In the genomic region with DNA sequence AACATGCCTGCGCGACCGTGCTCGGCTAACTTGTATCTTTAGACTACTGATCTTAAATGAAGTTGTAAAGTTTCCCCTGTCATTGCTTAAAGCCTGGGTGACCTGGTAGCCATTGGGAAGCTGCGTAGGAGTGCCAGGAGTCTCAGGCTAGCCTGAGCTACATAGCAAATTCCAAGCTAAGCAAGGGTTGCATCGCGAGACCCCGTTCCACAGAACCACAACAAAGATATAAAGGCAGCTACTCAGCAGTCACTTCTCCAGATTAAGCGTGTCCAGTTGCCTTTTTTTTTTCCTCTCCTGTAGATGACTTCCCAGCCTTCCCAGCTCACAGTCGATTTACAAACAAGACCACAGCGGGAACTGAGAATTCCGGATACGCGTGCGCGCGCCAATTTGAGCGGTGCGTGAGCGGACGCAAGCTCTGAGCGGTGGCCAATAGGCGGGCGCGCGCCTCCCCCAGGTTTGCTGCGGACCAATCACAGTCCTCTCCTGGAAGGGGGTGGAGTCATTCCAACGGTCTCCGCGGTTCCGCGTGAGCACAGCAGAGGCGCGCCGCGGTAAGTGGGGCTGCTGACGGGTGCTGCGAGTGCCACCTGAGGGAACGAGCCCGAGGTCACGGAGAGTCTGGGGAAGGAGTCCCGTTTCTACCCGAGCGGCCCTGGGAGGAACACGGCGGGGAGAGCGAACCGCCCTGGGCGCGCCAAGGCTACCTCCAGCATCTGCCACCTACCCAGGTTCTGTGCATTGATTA, we compare ENCODE assay signal across 8 mouse cellular contexts. TPM values are rescaled to one million over a fixed set of nuclear protein-coding genes. Genes with fewer than 3 reads are reported as not detected.
DNase-seq lines count a peak whose midpoint lies in the region; ATAC-seq and TF ChIP-seq lines count a peak whose summit lies in the region.

A gene (plus strand): TSS at position 513 of the 751 bp plus-strand sequence.

- no peaks in the 10 kb centered on the region for H3K9me3 ChIP-seq in G1E (replicated peaks)
- no peaks in the 10 kb centered on the region for H3K9me3 ChIP-seq in forebrain, embryonic 16.5 days (ENCODE audit: control insufficient read depth, low read length)
- H3K9me3 ChIP-seq in lung, embryonic 14.5 days (ENCODE audit: low read depth, low read length) = no peaks in the 10 kb centered on the region

- peak; percentile 92 for DNase-seq in G1E (ENCODE audit: low spot score)
- peak; percentile 95 to 96 for DNase-seq in cerebellum, adult 18-20 months
- DNase-seq in heart, postnatal 36 days = peak; percentile 92 to 94
- DNase-seq in layer of hippocampus, adult 2 months (ENCODE audit: low spot score in 2 of 2) = peak; percentile 95
- DNase-seq in lung, embryonic 14.5 days = peak; percentile 99
- DNase-seq in thymus, adult 2 months = peak; percentile 98

- H3K36me3 ChIP-seq in G1E (replicated peaks) = peaks cover 28% of the 10 kb centered on the region
- H3K36me3 ChIP-seq in forebrain, embryonic 16.5 days (ENCODE audit: control insufficient read depth, insufficient read depth) = no peaks in the 10 kb centered on the region
- no peaks in the 10 kb centered on the region for H3K36me3 ChIP-seq in lung, embryonic 14.5 days (ENCODE audit: insufficient read depth)
- no peaks in the 10 kb centered on the region for H3K36me3 ChIP-seq in thymus, adult 2 months (ENCODE audit: control insufficient read depth, insufficient read depth, low read length)

- H3K4me1 ChIP-seq in G1E (ENCODE audit: insufficient read depth, low read depth, low read length) = peaks cover 37% of the 10 kb centered on the region
- peaks cover 7% of the 10 kb centered on the region; the same call in 1 of the 2 replicates for H3K4me1 ChIP-seq in forebrain, embryonic 16.5 days (replicated peaks; ENCODE audit: control insufficient read depth, insufficient read depth, low read length)
- peaks cover 4% of the 10 kb centered on the region; the same call in 1 of the 2 replicates for H3K4me1 ChIP-seq in lung, embryonic 14.5 days (ENCODE audit: insufficient read depth)
- H3K4me1 ChIP-seq in olfactory bulb, adult 2 months (ENCODE audit: control insufficient read depth, insufficient read depth, low read length) = no peaks in the 10 kb centered on the region
- peaks cover 3% of the 10 kb centered on the region; the same call in 1 of the 2 replicates for H3K4me1 ChIP-seq in thymus, adult 2 months (replicated peaks; ENCODE audit: control insufficient read depth, insufficient read depth, low read length)

- TF ChIP-seq CTCF in G1E (IDR thresholded peaks at IDR 0.05; ENCODE audit: low read depth, low read length) = no peak
- peak; percentile 40 for TF ChIP-seq CTCF in layer of hippocampus, adult 2 months (conservative IDR thresholded peaks at IDR 0.05)
- TF ChIP-seq CTCF in lung, embryonic 14.5 days (IDR thresholded peaks at IDR 0.05; ENCODE audit: low read depth) = no peak
- TF ChIP-seq CTCF in olfactory bulb, adult 2 months (IDR thresholded peaks at IDR 0.05; ENCODE audit: insufficient read depth, low read depth, low read length) = no peak
- peak; percentile 58; the same call in 1 of the 2 replicates for TF ChIP-seq CTCF in thymus, adult 2 months (IDR thresholded peaks at IDR 0.05; ENCODE audit: borderline replicate concordance, control insufficient read depth, extremely low read depth, insufficient read depth, low read length, poor library complexity)

- no peak within 1 kb of the TSS for H3K27ac ChIP-seq in forebrain, embryonic 16.5 days (ENCODE audit: low read length)
- peak within 1 kb of the TSS; percentile 7; the same call in 1 of the 2 replicates for H3K27ac ChIP-seq in layer of hippocampus, adult 2 months
- H3K27ac ChIP-seq in lung, embryonic 14.5 days (ENCODE audit: low read depth) = peak within 1 kb of the TSS; percentile 51
- H3K27ac ChIP-seq in olfactory bulb, adult 2 months (ENCODE audit: insufficient read depth, low read depth, low read length) = no peak within 1 kb of the TSS
- no peak within 1 kb of the TSS for H3K27ac ChIP-seq in thymus, adult 2 months (ENCODE audit: control insufficient read depth, insufficient read depth, low read length)

- WGBS in forebrain, embryonic 16.5 days = 2% methylated on average over 50 of the region's 50 CpGs
- WGBS in lung, embryonic 14.5 days = 2% methylated on average over 50 of the region's 50 CpGs
- 3% methylated on average over 50 of the region's 50 CpGs for WGBS in olfactory bulb, adult 2 months
- WGBS in thymus, adult 2 months = 2% methylated on average over 50 of the region's 50 CpGs

- peak within 1 kb of the TSS; percentile 79 for H3K4me3 ChIP-seq in G1E (ENCODE audit: low read depth, low read length)
- H3K4me3 ChIP-seq in forebrain, embryonic 16.5 days (replicated peaks; ENCODE audit: low read length) = peak within 1 kb of the TSS; percentile 69
- H3K4me3 ChIP-seq in layer of hippocampus, adult 2 months = peak within 1 kb of the TSS; percentile 74
- H3K4me3 ChIP-seq in lung, embryonic 14.5 days (ENCODE audit: low read depth, low read length) = peak within 1 kb of the TSS; percentile 65
- peak within 1 kb of the TSS; percentile 54 for H3K4me3 ChIP-seq in olfactory bulb, adult 2 months (ENCODE audit: insufficient read depth, low read depth, low read length)
- H3K4me3 ChIP-seq in thymus, adult 2 months (ENCODE audit: control insufficient read depth, insufficient read depth, low read length) = peak within 1 kb of the TSS; percentile 65

- H3K27me3 ChIP-seq in G1E (ENCODE audit: insufficient read depth, low read length) = no peaks in the 10 kb centered on the region
- 0 out of 2 replicates have a peak, but pooled peaks cover 2% of the 10 kb centered on the region for H3K27me3 ChIP-seq in forebrain, embryonic 16.5 days (replicated peaks; ENCODE audit: control insufficient read depth, insufficient read depth, low read length)
- no peaks in the 10 kb centered on the region for H3K27me3 ChIP-seq in lung, embryonic 14.5 days (ENCODE audit: insufficient read depth, low read length)
- no peaks in the 10 kb centered on the region for H3K27me3 ChIP-seq in thymus, adult 2 months (ENCODE audit: control insufficient read depth, insufficient read depth, low read length)

- H3K4me2 ChIP-seq in forebrain, embryonic 16.5 days (ENCODE audit: low read length) = peak within 1 kb of the TSS; percentile 71
- peak within 1 kb of the TSS; percentile 80 for H3K4me2 ChIP-seq in lung, embryonic 14.5 days

- intact Hi-C loops in heart, postnatal 36 days (cut with DNase I) = no loop called here

- TF ChIP-seq POLR2A in olfactory bulb, adult 2 months (IDR thresholded peaks at IDR 0.05; ENCODE audit: insufficient read depth, low read depth, low read length) = 0 out of 2 replicates have a peak, but pooled peaks have one; percentile 21
- peak; percentile 83; the same call in 1 of the 2 replicates for TF ChIP-seq POLR2A in thymus, adult 2 months (IDR thresholded peaks at IDR 0.05; ENCODE audit: control insufficient read depth, extremely low read depth, insufficient read depth, low read length, poor library complexity)

- ATAC-seq in G1E (ENCODE audit: extremely low read depth, insufficient number of reproducible peaks, low FRiP score, poor library complexity, severe bottlenecking) = peak; percentile 95
- ATAC-seq in forebrain, embryonic 16.5 days = peak; percentile 100
- peak; percentile 99 for ATAC-seq in lung, embryonic 14.5 days (ENCODE audit: insufficient read depth)

- H3K9ac ChIP-seq in forebrain, embryonic 16.5 days (replicated peaks; ENCODE audit: low read depth, low read length) = peak within 1 kb of the TSS; percentile 59
- H3K9ac ChIP-seq in lung, embryonic 14.5 days = peak within 1 kb of the TSS; percentile 64

RNA-seq across cellular contexts. Expression of the gene that starts here (rescaled TPM):
- total RNA-seq in G1E (2014; fragmentation: Nextera tagmentation) = 54.3 and 60.7 TPM in 2 replicates
- 65.9 and 72.6 TPM in 2 replicates for total RNA-seq in G1E (2017)
- polyA plus RNA-seq in G1E (2012) = 12.1 and 14.1 TPM in 2 replicates
- polyA plus RNA-seq in forebrain, embryonic 16.5 days (2015; fragmentation: Nextera tagmentation; extraction: Ambion mirVana) = 23.5 and 25.8 TPM in 2 replicates
- total RNA-seq in heart, postnatal 36 days (2021) = 1 to 10 TPM; 7.2 to 7.3 TPM
- total RNA-seq in layer of hippocampus, adult 2 months (2021) = 1 to 10 TPM; 1.5 to 1.6 TPM
- polyA plus RNA-seq in lung, embryonic 14.5 days (2014; fragmentation: Nextera tagmentation; extraction: Ambion mirVana) = 32.6 and 36.4 TPM in 2 replicates
- not detected in 2 replicates for polyA plus RNA-seq in olfactory bulb, adult 2 months (2012; ENCODE audit: insufficient read depth, insufficient read length, low replicate concordance, missing spikeins)
- polyA plus RNA-seq in thymus, adult 2 months (2012; rRNA removed) = 15.1 and 22.9 TPM in 2 replicates

Comparison
In these comparisons a context has a peak if more than half of its experiments do, and no peak if none do; other contexts are left out.
1. RNA of the gene that starts here (total RNA-seq): 54.3 to 72.6 TPM in G1E; 7.2 to 7.3 TPM in heart, postnatal 36 days and 1.5 to 1.6 TPM in layer of hippocampus, adult 2 months; every median in the first group is over 4 times any median in the second.
2. CTCF ChIP-seq: peak in layer of hippocampus, adult 2 months (single experiment) and thymus, adult 2 months (single experiment); none in G1E (single experiment), lung, embryonic 14.5 days (single experiment) and olfactory bulb, adult 2 months (single experiment).
3. H3K27ac ChIP-seq: peak in layer of hippocampus, adult 2 months (single experiment) and lung, embryonic 14.5 days (single experiment); none in forebrain, embryonic 16.5 days (single experiment), olfactory bulb, adult 2 months (single experiment) and thymus, adult 2 months (single experiment).
4. Peak in every context shown above with its lines, with median percentiles within 50 percentile points of each other: ATAC-seq, DNase-seq and H3K4me3 ChIP-seq.